Mouse (Mus musculus): ENCODE results near the gene Cdca4. TPM values are rescaled to one million over a fixed set of nuclear protein-coding genes. Genes with fewer than 3 reads are reported as not detected.

Cdca4 gene
- total RNA-seq, 1 experiment: 78.2 TPM

GRCm38 (mm10) chr12:112799237-112799970 lies 29.8 kb downstream of the Cdca4 start:
- H3K4me1 ChIP-seq (ENCODE audit: control insufficient read depth in 2 of 2, insufficient read depth in 2 of 2, low read length in 2 of 2, poor library complexity in 1 of 2): peaks cover 0 to 40% of the 10 kb centered on the region in 2 experiments; a peak in 3 of 4 replicates
- H3K9ac ChIP-seq (ENCODE audit: insufficient read depth, low read depth, low read length, poor library complexity, severe bottlenecking): no peak overlapping the region
- H3K9me3 ChIP-seq (ENCODE audit: control insufficient read depth, insufficient read depth, low read depth, low read length): no peaks in the 10 kb centered on the region
- H3K4me3 ChIP-seq (ENCODE audit: insufficient read depth in 1 of 2, low read depth in 1 of 2, low read length in 2 of 2, poor library complexity in 1 of 2, severe bottlenecking in 1 of 2): no peak overlapping the region
- no peak for DNase-seq (ENCODE audit: low read depth, low spot score)
- no peak overlapping the region for H3K27ac ChIP-seq (ENCODE audit: insufficient read depth, low read depth, low read length, poor library complexity, severe bottlenecking)
- H3K36me3 ChIP-seq (ENCODE audit: control insufficient read depth, insufficient read depth, low read length, poor library complexity, severe bottlenecking): no peaks in the 10 kb centered on the region
- no peak for TF ChIP-seq HCFC1 (IDR thresholded peaks at IDR 0.05; ENCODE audit: borderline replicate concordance, insufficient read depth, low read length)
- TF ChIP-seq MAFK (IDR thresholded peaks at IDR 0.05; ENCODE audit: insufficient read depth, low read depth, low read length): no peak
- no peak for TF ChIP-seq CHD2 (IDR thresholded peaks at IDR 0.05; ENCODE audit: low read depth, low read length)
- no peak for TF ChIP-seq ZC3H11A (IDR thresholded peaks at IDR 0.05; ENCODE audit: borderline replicate concordance, low read depth, low read length)
- TF ChIP-seq ZNF384 (IDR thresholded peaks at IDR 0.05; ENCODE audit: low read depth, low read length): no peak
- in situ Hi-C loops (cut with MboI; ENCODE audit: low sequenced_read_pairs in 2 of 2, unreplicated experiment in 2 of 2): no loop called here

GRCm38 (mm10) chr12:112798716-112799115 lies 30.5 kb downstream of the Cdca4 start:
- Histone ChIP-seq H3K4me3 (ENCODE audit: insufficient read depth in 1 of 2, low read depth in 1 of 2, low read length in 2 of 2, poor library complexity in 1 of 2, severe bottlenecking in 1 of 2) (no peak overlapping the region), H3K4me1 (ENCODE audit: control insufficient read depth in 2 of 2, insufficient read depth in 2 of 2, low read length in 2 of 2, poor library complexity in 1 of 2) (peaks cover under 1 to 40% of the 10 kb centered on the region in 2 experiments; a peak in 3 of 4 replicates), H3K27ac (ENCODE audit: insufficient read depth, low read depth, low read length, poor library complexity, severe bottlenecking) (no peak overlapping the region), H3K9me3 (ENCODE audit: control insufficient read depth, insufficient read depth, low read depth, low read length) (no peaks in the 10 kb centered on the region), H3K36me3 (ENCODE audit: control insufficient read depth, insufficient read depth, low read length, poor library complexity, severe bottlenecking) (no peaks in the 10 kb centered on the region), H3K9ac (ENCODE audit: insufficient read depth, low read depth, low read length, poor library complexity, severe bottlenecking) (no peak overlapping the region)
- DNase-seq (ENCODE audit: low read depth, low spot score): no peak
- TF ChIP-seq ZNF384 (IDR thresholded peaks at IDR 0.05; ENCODE audit: low read depth, low read length) (no peak), MAFK (IDR thresholded peaks at IDR 0.05; ENCODE audit: insufficient read depth, low read depth, low read length) (no peak), CHD2 (IDR thresholded peaks at IDR 0.05; ENCODE audit: low read depth, low read length) (no peak), HCFC1 (IDR thresholded peaks at IDR 0.05; ENCODE audit: borderline replicate concordance, insufficient read depth, low read length) (no peak), ZC3H11A (IDR thresholded peaks at IDR 0.05; ENCODE audit: borderline replicate concordance, low read depth, low read length) (no peak)
- in situ Hi-C loops (cut with MboI; ENCODE audit: low sequenced_read_pairs in 2 of 2, unreplicated experiment in 2 of 2): no loop called here

DNA sequence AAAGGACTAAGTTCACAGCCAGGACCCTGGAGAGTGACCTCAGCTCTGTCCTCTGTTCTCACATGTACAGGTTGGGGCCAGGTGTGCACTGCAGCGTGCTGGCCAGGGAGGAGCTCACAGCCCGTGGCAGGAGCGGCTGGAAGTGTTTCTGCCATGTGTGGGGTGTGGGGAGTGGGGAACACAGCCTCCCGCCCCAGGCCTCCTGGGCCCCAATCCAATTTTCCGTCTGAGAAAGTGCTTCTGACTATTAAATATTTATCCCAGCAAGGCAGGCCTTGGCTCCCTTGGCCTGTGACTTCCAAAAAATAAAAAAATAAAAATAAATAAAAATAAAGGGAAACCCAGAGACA lies 30.9 kb downstream of the Cdca4 start:
- TF ChIP-seq CHD2 (IDR thresholded peaks at IDR 0.05; ENCODE audit: low read depth, low read length) (no peak), ZNF384 (IDR thresholded peaks at IDR 0.05; ENCODE audit: low read depth, low read length) (no peak), MAFK (IDR thresholded peaks at IDR 0.05; ENCODE audit: insufficient read depth, low read depth, low read length) (no peak), HCFC1 (IDR thresholded peaks at IDR 0.05; ENCODE audit: borderline replicate concordance, insufficient read depth, low read length) (no peak), ZC3H11A (IDR thresholded peaks at IDR 0.05; ENCODE audit: borderline replicate concordance, low read depth, low read length) (no peak)
- H3K9ac ChIP-seq (ENCODE audit: insufficient read depth, low read depth, low read length, poor library complexity, severe bottlenecking): no peak overlapping the region
- in situ Hi-C loops (cut with MboI; ENCODE audit: low sequenced_read_pairs in 2 of 2, unreplicated experiment in 2 of 2): no loop called here

GRCm38 (mm10) chr12:112797672-112798331 lies 31.4 kb downstream of the Cdca4 start:
- no peak for DNase-seq (ENCODE audit: low read depth, low spot score)
- Histone ChIP-seq H3K4me1 (ENCODE audit: control insufficient read depth in 2 of 2, insufficient read depth in 2 of 2, low read length in 2 of 2, poor library complexity in 1 of 2) (peaks cover 3 to 50% of the 10 kb centered on the region in 2 experiments; a peak in 3 of 4 replicates), H3K36me3 (ENCODE audit: control insufficient read depth, insufficient read depth, low read length, poor library complexity, severe bottlenecking) (no peaks in the 10 kb centered on the region), H3K9ac (ENCODE audit: insufficient read depth, low read depth, low read length, poor library complexity, severe bottlenecking) (no peak overlapping the region), H3K27ac (ENCODE audit: insufficient read depth, low read depth, low read length, poor library complexity, severe bottlenecking) (no peak overlapping the region), H3K9me3 (ENCODE audit: control insufficient read depth, insufficient read depth, low read depth, low read length) (no peaks in the 10 kb centered on the region), H3K4me3 (ENCODE audit: insufficient read depth in 1 of 2, low read depth in 1 of 2, low read length in 2 of 2, poor library complexity in 1 of 2, severe bottlenecking in 1 of 2) (no peak overlapping the region)
- TF ChIP-seq ZNF384 (IDR thresholded peaks at IDR 0.05; ENCODE audit: low read depth, low read length): no peak
- no peak for TF ChIP-seq ZC3H11A (IDR thresholded peaks at IDR 0.05; ENCODE audit: borderline replicate concordance, low read depth, low read length)
- no peak for TF ChIP-seq HCFC1 (IDR thresholded peaks at IDR 0.05; ENCODE audit: borderline replicate concordance, insufficient read depth, low read length)
- TF ChIP-seq MAFK (IDR thresholded peaks at IDR 0.05; ENCODE audit: insufficient read depth, low read depth, low read length): no peak
- TF ChIP-seq CHD2 (IDR thresholded peaks at IDR 0.05; ENCODE audit: low read depth, low read length): no peak
- in situ Hi-C loops (cut with MboI; ENCODE audit: low sequenced_read_pairs in 2 of 2, unreplicated experiment in 2 of 2): no loop called here

More for the DNA sequence above, 30.9 kb downstream of the Cdca4 start:
- Histone ChIP-seq H3K4me3 (ENCODE audit: insufficient read depth in 1 of 2, low read depth in 1 of 2, low read length in 2 of 2, poor library complexity in 1 of 2, severe bottlenecking in 1 of 2) (no peak overlapping the region), H3K9me3 (ENCODE audit: control insufficient read depth, insufficient read depth, low read depth, low read length) (no peaks in the 10 kb centered on the region), H3K4me1 (ENCODE audit: control insufficient read depth in 2 of 2, insufficient read depth in 2 of 2, low read length in 2 of 2, poor library complexity in 1 of 2) (peaks cover 3 to 44% of the 10 kb centered on the region in 2 experiments; a peak in 3 of 4 replicates), H3K36me3 (ENCODE audit: control insufficient read depth, insufficient read depth, low read length, poor library complexity, severe bottlenecking) (no peaks in the 10 kb centered on the region), H3K27ac (ENCODE audit: insufficient read depth, low read depth, low read length, poor library complexity, severe bottlenecking) (no peak overlapping the region)
- DNase-seq (ENCODE audit: low read depth, low spot score): no peak
